Mouse (Mus musculus): ENCODE results near the gene Slc25a54. TPM values are rescaled to one million over a fixed set of nuclear protein-coding genes. Genes with fewer than 3 reads are reported as not detected.

Slc25a54 gene
- polyA plus RNA-seq, 1 experiment from 2014 or later = not detected

- Histone ChIP-seq H3K4me1 (ENCODE audit: control insufficient read depth, insufficient read depth, low read length) (peaks cover 18% of the 10 kb centered on the region), H3K9ac (ENCODE audit: low read length) (peak overlapping the region; percentile 23; the same call in 1 of the 2 replicates), H3K4me3 (replicated peaks; ENCODE audit: low read length) (no peak overlapping the region), H3K27me3 (ENCODE audit: control insufficient read depth, insufficient read depth, low read length) (no peaks in the 10 kb centered on the region), H3K36me3 (ENCODE audit: control insufficient read depth, insufficient read depth, low read length) (no peaks in the 10 kb centered on the region), H3K4me2 (ENCODE audit: low read depth, low read length) (no peak overlapping the region), H3K9me3 (replicated peaks; ENCODE audit: control insufficient read depth, low read length) (no peaks in the 10 kb centered on the region), H3K27ac (ENCODE audit: low read length) (0 out of 2 replicates have a peak overlapping the region, but pooled peaks have one; percentile 29)
- 24% methylated on average over 11 of the region's 11 CpGs for WGBS
- no peak for ATAC-seq (ENCODE audit: insufficient read depth, low FRiP score)
Measured at GRCm38 (mm10) chr3:109051056-109051945, 29.0 kb upstream of the Slc25a54 start.

DNA sequence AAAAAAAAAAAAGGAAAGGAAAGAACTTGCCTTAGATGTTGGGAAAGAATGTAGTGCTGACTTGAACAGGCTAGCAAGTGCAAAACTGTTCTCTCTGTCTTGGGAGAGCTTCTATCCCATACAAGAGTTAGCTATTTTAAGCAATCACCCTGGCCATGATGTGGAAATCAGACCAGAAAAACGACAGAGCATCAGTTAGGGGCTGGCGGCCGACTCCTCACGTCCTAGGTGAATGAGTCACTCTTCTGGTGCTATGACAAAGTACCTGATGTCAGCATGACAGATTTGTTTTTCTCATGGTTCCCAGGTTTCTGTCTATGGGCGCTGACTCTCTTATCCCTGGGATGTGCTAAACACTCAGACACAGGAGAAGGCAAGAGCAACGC is 28.3 kb upstream of the Slc25a54 start:
- Histone ChIP-seq H3K9me3 (replicated peaks; ENCODE audit: control insufficient read depth, low read length) (no peaks in the 10 kb centered on the region), H3K9ac (ENCODE audit: low read length) (no peak overlapping the region), H3K27ac (ENCODE audit: low read length) (no peak overlapping the region), H3K36me3 (ENCODE audit: control insufficient read depth, insufficient read depth, low read length) (no peaks in the 10 kb centered on the region), H3K27me3 (ENCODE audit: control insufficient read depth, insufficient read depth, low read length) (no peaks in the 10 kb centered on the region), H3K4me2 (ENCODE audit: low read depth, low read length) (no peak overlapping the region), H3K4me3 (replicated peaks; ENCODE audit: low read length) (no peak overlapping the region), H3K4me1 (ENCODE audit: control insufficient read depth, insufficient read depth, low read length) (peaks cover 21% of the 10 kb centered on the region)
- 60% methylated on average over 6 of the region's 6 CpGs for WGBS
- ATAC-seq (ENCODE audit: insufficient read depth, low FRiP score) = no peak

DNA sequence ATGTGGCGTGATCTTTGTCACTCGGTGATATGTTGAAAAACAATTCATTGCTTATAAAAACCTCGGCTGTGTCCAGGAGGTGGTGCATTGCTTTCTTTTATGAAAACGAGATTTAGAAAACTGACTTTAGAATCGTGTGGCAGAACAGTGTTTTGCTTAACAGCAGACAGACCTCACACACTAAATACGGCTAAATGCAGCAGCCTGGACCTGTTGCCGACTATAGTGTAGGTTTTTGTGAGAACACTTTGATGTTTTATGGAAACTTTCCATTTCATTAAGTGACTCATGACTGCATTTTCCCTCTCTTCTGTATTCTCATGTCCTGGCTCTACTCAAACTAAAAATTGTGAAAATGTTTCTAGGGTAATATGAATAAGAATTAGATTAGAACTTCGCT is 20.4 kb upstream of the Slc25a54 start:
- no peaks in the 10 kb centered on the region for H3K36me3 ChIP-seq (ENCODE audit: control insufficient read depth, insufficient read depth, low read length)
- H3K27ac ChIP-seq (ENCODE audit: low read length) = no peak overlapping the region
- H3K27me3 ChIP-seq (ENCODE audit: control insufficient read depth, insufficient read depth, low read length) = no peaks in the 10 kb centered on the region
- no peak overlapping the region for H3K4me2 ChIP-seq (ENCODE audit: low read depth, low read length)
- H3K4me1 ChIP-seq (ENCODE audit: control insufficient read depth, insufficient read depth, low read length) = peaks cover 3% of the 10 kb centered on the region; the same call in 1 of the 2 replicates
- ATAC-seq (ENCODE audit: insufficient read depth, low FRiP score) = no peak
- H3K9ac ChIP-seq (ENCODE audit: low read length) = no peak overlapping the region
- 50% methylated on average over 8 of the region's 8 CpGs for WGBS
- no peaks in the 10 kb centered on the region for H3K9me3 ChIP-seq (replicated peaks; ENCODE audit: control insufficient read depth, low read length)
- no peak overlapping the region for H3K4me3 ChIP-seq (replicated peaks; ENCODE audit: low read length)

DNA sequence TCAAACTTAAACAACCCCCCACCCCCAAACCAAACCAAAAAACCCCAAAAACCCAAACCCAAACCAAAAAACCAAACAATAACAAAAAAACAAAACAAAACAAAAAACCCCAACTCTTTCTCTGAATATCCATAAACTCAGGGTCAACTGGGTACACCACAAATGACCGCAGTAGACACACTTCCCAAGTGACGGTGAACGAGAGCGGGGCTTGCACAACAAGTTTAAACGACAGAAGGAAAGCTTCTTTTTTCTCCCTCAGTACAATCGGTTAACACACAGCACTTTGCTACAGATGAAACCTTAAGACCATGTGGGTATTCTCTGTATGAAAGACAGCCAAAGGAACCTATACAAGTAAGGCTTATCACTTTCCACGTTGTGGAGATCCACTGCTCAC is 17.9 kb upstream of the Slc25a54 start:
- H3K4me1 ChIP-seq (ENCODE audit: control insufficient read depth, insufficient read depth, low read length) = no peaks in the 10 kb centered on the region
- no peaks in the 10 kb centered on the region for H3K36me3 ChIP-seq (ENCODE audit: control insufficient read depth, insufficient read depth, low read length)
- no peak overlapping the region for H3K27ac ChIP-seq (ENCODE audit: low read length)
- WGBS = 75% methylated on average over 7 of the region's 7 CpGs
- no peak overlapping the region for H3K9ac ChIP-seq (ENCODE audit: low read length)
- no peaks in the 10 kb centered on the region for H3K9me3 ChIP-seq (replicated peaks; ENCODE audit: control insufficient read depth, low read length)
- H3K27me3 ChIP-seq (ENCODE audit: control insufficient read depth, insufficient read depth, low read length) = no peaks in the 10 kb centered on the region
- H3K4me3 ChIP-seq (replicated peaks; ENCODE audit: low read length) = no peak overlapping the region
- no peak overlapping the region for H3K4me2 ChIP-seq (ENCODE audit: low read depth, low read length)
- no peak for ATAC-seq (ENCODE audit: insufficient read depth, low FRiP score)

GRCm38 (mm10) chr3:109062989-109063388 is 17.3 kb upstream of the Slc25a54 start:
- Histone ChIP-seq H3K36me3 (ENCODE audit: control insufficient read depth, insufficient read depth, low read length) (no peaks in the 10 kb centered on the region), H3K27ac (ENCODE audit: low read length) (no peak overlapping the region), H3K9me3 (replicated peaks; ENCODE audit: control insufficient read depth, low read length) (no peaks in the 10 kb centered on the region), H3K4me3 (replicated peaks; ENCODE audit: low read length) (no peak overlapping the region), H3K9ac (ENCODE audit: low read length) (no peak overlapping the region), H3K4me2 (ENCODE audit: low read depth, low read length) (no peak overlapping the region), H3K27me3 (ENCODE audit: control insufficient read depth, insufficient read depth, low read length) (no peaks in the 10 kb centered on the region), H3K4me1 (ENCODE audit: control insufficient read depth, insufficient read depth, low read length) (no peaks in the 10 kb centered on the region)
- no peak for ATAC-seq (ENCODE audit: insufficient read depth, low FRiP score)
- 1% methylated on average over 6 of the region's 6 CpGs for WGBS

DNA sequence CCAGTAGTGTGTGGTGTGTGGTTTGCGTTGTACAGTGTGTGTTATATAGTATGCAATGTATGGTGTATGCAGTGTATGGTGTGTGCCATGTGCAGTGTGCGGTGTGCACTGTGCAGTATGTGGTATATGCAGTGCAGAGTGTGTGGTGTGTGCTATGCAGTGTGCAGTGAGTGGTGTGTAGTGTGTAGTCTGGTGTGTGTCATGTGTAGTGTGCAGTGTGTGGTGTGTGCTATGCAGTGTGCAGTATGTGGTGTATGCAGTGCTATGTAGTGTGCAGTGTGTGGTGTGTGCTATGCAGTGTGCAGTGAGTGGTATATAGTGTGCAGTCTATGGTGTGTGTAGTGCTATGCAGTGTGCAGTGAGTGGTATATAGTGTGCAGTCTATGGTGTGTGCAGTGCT is 4.1 kb downstream of the Slc25a54 start:
- WGBS = 90% methylated on average over 2 of the region's 2 CpGs
- no peaks in the 10 kb centered on the region for H3K4me1 ChIP-seq (ENCODE audit: control insufficient read depth, insufficient read depth, low read length)
- H3K9me3 ChIP-seq (replicated peaks; ENCODE audit: control insufficient read depth, low read length) = no peaks in the 10 kb centered on the region
- no peak overlapping the region for H3K4me2 ChIP-seq (ENCODE audit: low read depth, low read length)
- H3K27me3 ChIP-seq (ENCODE audit: control insufficient read depth, insufficient read depth, low read length) = no peaks in the 10 kb centered on the region
- H3K27ac ChIP-seq (ENCODE audit: low read length) = no peak overlapping the region
- H3K4me3 ChIP-seq (replicated peaks; ENCODE audit: low read length) = no peak overlapping the region
- ATAC-seq (ENCODE audit: insufficient read depth, low FRiP score) = no peak
- H3K9ac ChIP-seq (ENCODE audit: low read length) = no peak overlapping the region
- H3K36me3 ChIP-seq (ENCODE audit: control insufficient read depth, insufficient read depth, low read length) = no peaks in the 10 kb centered on the region

GRCm38 (mm10) chr3:109088460-109088859 is 8.2 kb downstream of the Slc25a54 start:
- no peak overlapping the region for H3K27ac ChIP-seq (ENCODE audit: low read length)
- no peak for ATAC-seq (ENCODE audit: insufficient read depth, low FRiP score)
- H3K4me1 ChIP-seq (ENCODE audit: control insufficient read depth, insufficient read depth, low read length) = no peaks in the 10 kb centered on the region
- H3K36me3 ChIP-seq (ENCODE audit: control insufficient read depth, insufficient read depth, low read length) = no peaks in the 10 kb centered on the region
- H3K4me3 ChIP-seq (replicated peaks; ENCODE audit: low read length) = no peak overlapping the region
- H3K9ac ChIP-seq (ENCODE audit: low read length) = no peak overlapping the region
- no peaks in the 10 kb centered on the region for H3K9me3 ChIP-seq (replicated peaks; ENCODE audit: control insufficient read depth, low read length)
- no peak overlapping the region for H3K4me2 ChIP-seq (ENCODE audit: low read depth, low read length)
- WGBS = 10% methylated on average over 2 of the region's 2 CpGs
- H3K27me3 ChIP-seq (ENCODE audit: control insufficient read depth, insufficient read depth, low read length) = no peaks in the 10 kb centered on the region

GRCm38 (mm10) chr3:109104702-109105101 is 24.4 kb downstream of the Slc25a54 start:
- Histone ChIP-seq H3K4me1 (ENCODE audit: control insufficient read depth, insufficient read depth, low read length) (no peaks in the 10 kb centered on the region), H3K27me3 (ENCODE audit: control insufficient read depth, insufficient read depth, low read length) (no peaks in the 10 kb centered on the region), H3K9me3 (replicated peaks; ENCODE audit: control insufficient read depth, low read length) (no peaks in the 10 kb centered on the region), H3K27ac (ENCODE audit: low read length) (no peak overlapping the region), H3K36me3 (ENCODE audit: control insufficient read depth, insufficient read depth, low read length) (no peaks in the 10 kb centered on the region), H3K4me2 (ENCODE audit: low read depth, low read length) (no peak overlapping the region), H3K9ac (ENCODE audit: low read length) (no peak overlapping the region), H3K4me3 (replicated peaks; ENCODE audit: low read length) (no peak overlapping the region)
- WGBS = 52% methylated on average over 8 of the region's 8 CpGs
- ATAC-seq (ENCODE audit: insufficient read depth, low FRiP score) = no peak

GRCm38 (mm10) chr3:109117136-109117535 is 36.9 kb downstream of the Slc25a54 start:
- no peak overlapping the region for H3K27ac ChIP-seq (ENCODE audit: low read length)
- no peak overlapping the region for H3K4me3 ChIP-seq (replicated peaks; ENCODE audit: low read length)
- H3K9ac ChIP-seq (ENCODE audit: low read length) = no peak overlapping the region
- peaks cover 7% of the 10 kb centered on the region; the same call in 1 of the 2 replicates for H3K9me3 ChIP-seq (replicated peaks; ENCODE audit: control insufficient read depth, low read length)
- H3K27me3 ChIP-seq (ENCODE audit: control insufficient read depth, insufficient read depth, low read length) = no peaks in the 10 kb centered on the region
- H3K4me1 ChIP-seq (ENCODE audit: control insufficient read depth, insufficient read depth, low read length) = peaks cover 2% of the 10 kb centered on the region; the same call in 1 of the 2 replicates
- no peaks in the 10 kb centered on the region for H3K36me3 ChIP-seq (ENCODE audit: control insufficient read depth, insufficient read depth, low read length)
- H3K4me2 ChIP-seq (ENCODE audit: low read depth, low read length) = no peak overlapping the region
- peak; percentile 56; the same call in 1 of the 2 replicates for ATAC-seq (ENCODE audit: insufficient read depth, low FRiP score)

All from stomach, embryonic 16.5 days (tissue).